Mouse (Mus musculus) forebrain, embryonic 15.5 days (tissue): ENCODE measurements around the gene Casc1. TPM values are rescaled to one million over a fixed set of nuclear protein-coding genes. Genes with fewer than 3 reads are reported as not detected.

Source experiments
- ATAC-seq: fragments of 200-750 bp; cut with Nextera tagmentation; replicated peaks from 2 replicates; pipeline ENCODE4 v1.8.0; 2017; ENCODE audit warnings: mild to moderate bottlenecking, moderate TSS enrichment, moderate library complexity
- H3K27ac ChIP-seq: fragments of 300-500 bp; sonication (generic); replicated peaks from 2 replicates; pipeline ENCODE4 v1.5.1; 2015; ENCODE audit warnings: mild to moderate bottlenecking, inconsistent platforms
- H3K27me3 ChIP-seq: fragments of 300-500 bp; sonication (generic); 2 replicates; pipeline ENCODE4 v1.6.1; 2015; ENCODE audit warnings: inconsistent platforms
- H3K36me3 ChIP-seq: fragments of 300-500 bp; sonication (generic); 2 replicates; pipeline ENCODE4 v1.6.1; 2015; ENCODE audit warnings: mild to moderate bottlenecking, inconsistent platforms
- H3K4me1 ChIP-seq: fragments of 300-500 bp; sonication (generic); 2 replicates; pipeline ENCODE4 v1.6.1; 2015; ENCODE audit warnings: inconsistent platforms
- H3K4me2 ChIP-seq: fragments of 300-500 bp; sonication (generic); replicated peaks from 2 replicates; pipeline ENCODE4 v1.6.1; 2015; ENCODE audit warnings: mild to moderate bottlenecking, inconsistent platforms
- H3K4me3 ChIP-seq: fragments of 300-500 bp; sonication (generic); 2 replicates; pipeline ENCODE4 v1.5.1; 2015; ENCODE audit warnings: mild to moderate bottlenecking, inconsistent platforms
- H3K9ac ChIP-seq: fragments of 300-500 bp; sonication (generic); replicated peaks from 2 replicates; pipeline ENCODE4 v1.6.1; 2015; ENCODE audit warnings: mild to moderate bottlenecking, inconsistent platforms
- H3K9me3 ChIP-seq: fragments of 300-500 bp; sonication (generic); 2 replicates; pipeline ENCODE4 v1.6.1; 2016; ENCODE audit warnings: inconsistent platforms
- WGBS: fragments of 180-500 bp; shearing (Covaris S2); methylation state at CpG from one replicate; pipeline ENCODE4 v1.1.7; 2015; ENCODE audit warnings: mixed read lengths; 5-methylcytosine and 5-hydroxymethylcytosine counted together
- polyA plus RNA-seq: library from polyadenylated mRNA; unstranded; fragments of >200 nt; fragmentation: Nextera tagmentation; extraction: Ambion mirVana; gene quantifications from 2 replicates; pipeline ENCODE4 v1.2.1, GENCODE M21; 2015

The Casc1 gene
- polyA plus RNA-seq, result 0.65 and 0.98 TPM in 2 replicates

DNA sequence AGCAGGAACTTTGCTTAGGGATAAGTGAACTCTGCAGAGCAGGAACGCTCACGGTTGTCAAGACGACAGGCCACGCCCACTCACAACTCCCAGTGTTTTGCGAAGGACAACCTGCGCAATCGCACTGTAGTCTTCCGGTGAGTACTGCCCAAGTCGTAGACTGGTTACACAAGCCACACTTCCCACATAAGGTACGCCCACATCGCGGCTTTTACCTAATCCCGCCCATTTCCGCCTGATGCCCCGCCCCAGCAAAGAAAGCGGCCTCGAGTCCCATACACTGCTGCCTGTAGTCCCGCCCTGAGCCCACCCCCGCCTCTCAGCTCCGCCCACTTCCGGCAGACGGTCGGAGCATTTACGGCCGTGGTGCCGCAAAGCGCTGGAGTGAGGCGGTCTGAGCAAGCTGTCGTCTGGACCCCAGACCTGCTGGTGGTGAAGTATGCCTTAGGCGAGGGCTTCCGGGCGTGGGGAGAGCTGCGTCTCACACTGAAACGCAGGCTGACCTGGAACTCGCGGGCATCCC, at the start of gene Casc1, which contains the start of gene Etfrf1:
Gene Casc1, minus strand, starts transcription at position 190 of the 523 bp plus-strand sequence.
Gene Etfrf1, plus strand, starts transcription at position 319 of the 523 bp plus-strand sequence.
- peak within 1 kb of the TSS; percentile 70 for H3K4me3 ChIP-seq
- peak within 1 kb of the TSS; percentile 93 for H3K27ac ChIP-seq
- H3K27me3 ChIP-seq, result no peaks in the 10 kb centered on the region
- no peaks in the 10 kb centered on the region for H3K9me3 ChIP-seq
- peak within 1 kb of the TSS; percentile 60 for H3K4me2 ChIP-seq
- no peaks in the 10 kb centered on the region for H3K36me3 ChIP-seq
- H3K4me1 ChIP-seq, result peaks cover 17% of the 10 kb centered on the region
- WGBS, result under 1% methylated on average over 36 of the region's 36 CpGs
- peak; percentile 100 for ATAC-seq
- peak within 1 kb of the TSS; percentile 69 for H3K9ac ChIP-seq

DNA sequence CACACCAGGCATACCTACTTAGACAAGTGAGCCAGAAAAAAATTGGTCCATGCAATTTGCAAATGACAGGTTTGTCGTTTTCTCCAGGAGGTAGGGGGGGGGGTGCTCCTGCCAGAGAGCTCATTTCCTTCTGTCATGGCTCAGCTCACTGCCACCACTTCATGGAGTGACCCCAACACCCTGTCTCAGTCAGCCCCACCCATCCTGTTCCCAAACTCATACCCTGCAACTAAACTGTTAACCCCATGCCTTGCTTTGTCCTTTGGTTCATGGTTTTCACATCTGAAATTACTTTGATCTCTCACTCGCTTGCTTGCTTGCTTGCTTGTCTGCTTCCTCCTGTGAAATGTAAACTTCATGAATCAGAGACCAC, 45.9 kb upstream of the Casc1 start:
- WGBS, result 53% methylated on average over 2 of the region's 2 CpGs
- no peak for ATAC-seq
- Histone ChIP-seq H3K4me3 (no peak overlapping the region), H3K4me1 (no peaks in the 10 kb centered on the region), H3K9ac (no peak overlapping the region), H3K27ac (no peak overlapping the region), H3K27me3 (no peaks in the 10 kb centered on the region), H3K9me3 (no peaks in the 10 kb centered on the region), H3K36me3 (no peaks in the 10 kb centered on the region), H3K4me2 (no peak overlapping the region)

DNA sequence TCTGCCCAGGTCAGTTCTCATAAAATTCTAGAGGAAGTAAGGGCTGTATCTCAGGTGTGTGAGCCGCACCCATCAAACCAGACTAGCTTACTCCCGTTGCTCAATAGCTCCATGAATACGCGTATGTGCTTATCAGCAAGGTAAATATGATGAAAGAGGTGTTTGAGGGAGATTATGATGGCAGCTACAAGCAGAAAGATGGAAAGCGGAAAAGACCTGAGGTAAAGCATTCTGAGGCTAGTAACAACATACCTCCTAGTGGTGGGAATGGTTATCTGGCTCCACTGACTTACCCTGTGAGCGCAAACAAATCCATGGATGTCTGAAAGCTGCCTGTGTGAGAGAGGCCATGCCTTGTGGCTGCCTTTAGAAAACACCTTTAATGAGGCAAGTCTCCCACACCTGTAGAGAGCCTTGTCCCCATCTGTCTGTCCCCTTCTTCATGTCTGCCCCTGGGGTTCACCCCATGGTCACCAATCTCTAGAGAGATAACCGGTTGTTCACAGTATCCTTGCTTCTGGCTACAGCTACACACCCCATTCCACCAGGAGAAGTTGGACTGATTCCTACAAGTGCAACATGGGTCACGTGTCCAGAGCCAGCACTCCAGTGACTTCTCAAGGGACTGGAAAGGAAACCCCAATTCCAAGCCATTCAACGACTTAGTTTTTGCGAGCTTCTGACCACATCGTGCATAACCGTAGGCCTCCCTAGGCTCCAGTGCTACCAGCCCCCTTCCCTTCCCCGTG, 45.3 kb upstream of the Casc1 start:
- H3K4me3 ChIP-seq, result no peak overlapping the region
- no peaks in the 10 kb centered on the region for H3K9me3 ChIP-seq
- no peaks in the 10 kb centered on the region for H3K36me3 ChIP-seq
- H3K27ac ChIP-seq, result no peak overlapping the region
- no peak overlapping the region for H3K9ac ChIP-seq
- no peaks in the 10 kb centered on the region for H3K4me1 ChIP-seq
- ATAC-seq, result no peak
- WGBS, result 84% methylated on average over 13 of the region's 13 CpGs
- H3K4me2 ChIP-seq, result no peak overlapping the region
- H3K27me3 ChIP-seq, result no peaks in the 10 kb centered on the region

DNA sequence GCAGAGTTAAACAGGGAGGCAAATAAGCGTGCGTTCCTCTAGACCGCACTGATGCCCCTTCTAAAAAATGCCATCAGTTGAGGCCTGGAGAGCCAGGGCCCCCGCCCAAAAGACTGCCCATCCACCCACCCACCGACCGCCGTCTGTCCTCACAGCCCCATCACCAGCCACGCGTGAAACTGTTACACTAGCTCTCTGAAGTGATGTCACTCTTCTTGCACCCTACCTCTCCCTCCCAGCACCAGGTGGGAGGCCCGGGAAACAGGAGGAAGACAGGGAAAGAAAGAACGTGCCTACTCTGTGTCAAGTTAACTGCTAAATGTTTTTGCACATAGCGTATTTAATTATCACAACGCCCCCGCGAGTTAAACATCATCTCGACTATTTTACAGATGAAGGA, 40.0 kb upstream of the Casc1 start:
- H3K4me3 ChIP-seq, result peak overlapping the region; percentile 67
- peak; percentile 48 for ATAC-seq
- peaks cover 19% of the 10 kb centered on the region for H3K4me1 ChIP-seq
- H3K27me3 ChIP-seq, result no peaks in the 10 kb centered on the region
- 8% methylated on average over 16 of the region's 16 CpGs for WGBS
- H3K9me3 ChIP-seq, result no peaks in the 10 kb centered on the region
- peak overlapping the region; percentile 90 for H3K27ac ChIP-seq
- H3K36me3 ChIP-seq, result peaks cover 7% of the 10 kb centered on the region
- peak overlapping the region; percentile 63 for H3K4me2 ChIP-seq
- H3K9ac ChIP-seq, result peak overlapping the region; percentile 71

DNA sequence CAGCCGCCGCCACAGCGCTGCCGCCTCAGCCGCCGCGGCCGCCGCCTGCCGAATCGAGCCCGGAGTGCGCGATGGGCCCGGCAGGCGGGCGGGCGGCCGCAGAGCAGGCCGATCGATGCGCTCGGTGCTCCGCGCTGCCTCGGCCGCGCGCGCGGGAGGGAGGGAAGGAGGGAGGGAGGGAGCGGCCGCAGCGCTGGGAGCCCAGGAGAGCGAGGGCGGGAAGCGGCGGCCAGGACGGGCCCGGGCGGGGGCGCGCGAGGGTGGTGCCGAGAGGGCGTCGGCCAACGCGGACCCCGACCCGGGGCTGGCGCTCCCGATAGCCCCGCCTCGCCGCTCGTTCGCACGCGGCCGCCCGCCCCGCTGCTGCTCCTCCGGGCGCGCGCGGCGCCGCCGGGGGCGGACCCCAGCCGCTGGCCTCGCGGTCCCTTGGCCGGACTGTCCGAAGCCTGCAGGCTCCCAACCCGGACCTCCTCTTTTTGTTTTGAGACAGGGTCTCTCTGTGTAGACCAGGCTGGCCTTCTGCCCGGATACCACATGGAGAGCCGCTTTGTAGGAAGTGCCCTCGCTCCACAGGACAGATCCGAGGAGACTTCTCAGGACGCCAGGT, 39.5 kb upstream of the Casc1 start, which contains the start of gene Kras:
Gene Kras, minus strand, starts transcription at position 55 of the 607 bp plus-strand sequence.
- Histone ChIP-seq H3K4me1 (peaks cover 19% of the 10 kb centered on the region), H3K9ac (peak within 1 kb of the TSS; percentile 71), H3K27me3 (no peaks in the 10 kb centered on the region), H3K9me3 (no peaks in the 10 kb centered on the region), H3K27ac (peak within 1 kb of the TSS; percentile 90), H3K36me3 (peaks cover 11% of the 10 kb centered on the region), H3K4me3 (peak within 1 kb of the TSS; percentile 67), H3K4me2 (peak within 1 kb of the TSS; percentile 67)
- peak; percentile 87 for ATAC-seq
- WGBS, result under 1% methylated on average over 80 of the region's 83 CpGs

DNA sequence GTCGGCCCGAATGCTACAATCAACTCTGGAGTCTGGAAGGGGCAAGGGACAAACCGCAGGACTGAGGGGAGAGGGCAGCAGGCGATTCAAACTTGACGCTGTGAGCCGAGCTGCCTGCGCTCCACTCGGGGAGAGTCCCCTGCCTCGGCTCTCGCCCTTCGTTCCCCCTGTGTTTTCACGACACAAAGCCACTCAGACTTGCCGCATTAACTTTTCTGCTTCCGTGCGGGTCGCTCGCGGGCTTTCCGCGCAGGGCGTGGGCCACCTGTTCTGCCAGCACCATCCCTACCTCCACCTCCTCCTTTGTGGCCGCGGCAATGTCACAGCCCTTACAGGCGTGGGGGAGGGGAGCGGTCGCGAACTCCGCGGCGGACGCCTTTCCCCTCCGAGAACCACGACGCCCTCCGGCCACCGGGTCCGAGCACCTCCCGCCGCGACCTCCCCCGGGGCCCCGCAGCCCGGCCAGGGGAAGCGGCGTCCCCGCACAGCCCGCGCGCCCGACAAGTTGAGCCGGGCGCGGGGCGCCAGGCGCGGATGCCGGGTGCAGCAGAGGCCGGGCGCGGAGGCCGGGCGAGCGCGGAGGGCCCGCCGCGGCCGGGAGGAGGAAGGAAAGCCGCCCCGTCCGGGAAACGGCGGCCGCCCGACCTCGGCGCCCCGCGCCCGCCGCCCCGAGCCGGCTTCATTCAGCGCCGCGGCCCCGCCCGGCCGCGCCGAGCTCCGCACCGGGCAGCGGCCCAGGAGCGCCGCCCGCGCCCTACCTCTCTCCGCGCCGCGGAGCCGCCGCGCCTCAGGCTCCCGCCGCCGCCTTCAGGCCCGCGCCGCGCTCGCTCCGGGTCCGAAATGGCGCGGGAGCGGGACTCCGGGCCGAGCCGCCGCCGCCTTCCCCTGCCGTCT, 38.7 kb upstream of the Casc1 start:
- H3K4me1 ChIP-seq, result peaks cover 19% of the 10 kb centered on the region
- H3K27me3 ChIP-seq, result no peaks in the 10 kb centered on the region
- WGBS, result 0% methylated on average over 76 of the region's 124 CpGs
- peak overlapping the region; percentile 67 for H3K4me2 ChIP-seq
- H3K9me3 ChIP-seq, result no peaks in the 10 kb centered on the region
- H3K27ac ChIP-seq, result peak overlapping the region; percentile 90
- peak; percentile 78 for ATAC-seq
- peak overlapping the region; percentile 67 for H3K4me3 ChIP-seq
- H3K9ac ChIP-seq, result peak overlapping the region; percentile 71
- H3K36me3 ChIP-seq, result peaks cover 14% of the 10 kb centered on the region

DNA sequence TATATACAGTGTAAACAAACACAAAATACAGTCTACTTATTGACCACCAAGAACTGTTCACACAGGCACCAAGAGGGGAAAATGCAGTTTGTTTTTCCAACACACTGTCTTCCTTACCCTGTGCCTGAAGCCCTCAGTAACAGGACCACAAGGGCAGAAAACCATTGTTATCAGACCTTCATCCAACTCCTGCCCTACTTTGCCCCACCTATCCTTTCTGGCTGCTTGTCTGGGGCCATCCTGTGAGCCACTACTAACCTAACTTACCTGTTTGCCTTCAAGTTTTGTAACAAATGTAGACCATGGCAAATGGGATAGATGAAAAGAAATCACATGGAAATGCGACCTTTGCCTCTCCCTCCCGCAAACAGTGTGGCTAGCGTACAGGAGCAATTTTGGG, 37.1 kb upstream of the Casc1 start:
- H3K9me3 ChIP-seq, result no peaks in the 10 kb centered on the region
- H3K27ac ChIP-seq, result no peak overlapping the region
- no peaks in the 10 kb centered on the region for H3K27me3 ChIP-seq
- ATAC-seq, result no peak
- H3K9ac ChIP-seq, result peak overlapping the region; percentile 28
- WGBS, result 57% methylated on average over 3 of the region's 3 CpGs
- peak overlapping the region; percentile 67 for H3K4me3 ChIP-seq
- peaks cover 19% of the 10 kb centered on the region for H3K4me1 ChIP-seq
- H3K36me3 ChIP-seq, result peaks cover 22% of the 10 kb centered on the region
- peak overlapping the region; percentile 67 for H3K4me2 ChIP-seq

DNA sequence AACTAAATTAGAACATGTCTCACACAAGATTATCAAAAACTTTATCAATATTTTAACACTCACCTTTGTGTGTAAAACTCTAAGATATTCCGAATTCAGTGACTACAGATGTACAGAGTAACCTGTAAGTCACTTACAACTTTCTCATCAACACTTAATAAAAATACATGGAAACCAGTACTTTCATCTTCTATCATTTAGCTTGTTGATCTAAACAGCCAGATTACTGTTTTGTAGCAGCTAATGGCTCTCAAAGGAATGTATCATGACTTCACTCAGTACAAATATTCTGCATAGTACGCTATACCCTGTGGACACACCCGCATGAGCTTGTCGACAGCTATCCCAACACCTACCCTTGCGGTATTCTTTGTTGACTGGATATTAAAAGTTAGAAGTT, 36.0 kb upstream of the Casc1 start:
- H3K9me3 ChIP-seq, result no peaks in the 10 kb centered on the region
- WGBS, result 95% methylated on average over 5 of the region's 5 CpGs
- H3K9ac ChIP-seq, result no peak overlapping the region
- no peak overlapping the region for H3K27ac ChIP-seq
- H3K4me1 ChIP-seq, result peaks cover 19% of the 10 kb centered on the region
- no peak for ATAC-seq
- peaks cover 22% of the 10 kb centered on the region for H3K36me3 ChIP-seq
- H3K4me3 ChIP-seq, result no peak overlapping the region
- no peak overlapping the region for H3K4me2 ChIP-seq
- no peaks in the 10 kb centered on the region for H3K27me3 ChIP-seq

DNA sequence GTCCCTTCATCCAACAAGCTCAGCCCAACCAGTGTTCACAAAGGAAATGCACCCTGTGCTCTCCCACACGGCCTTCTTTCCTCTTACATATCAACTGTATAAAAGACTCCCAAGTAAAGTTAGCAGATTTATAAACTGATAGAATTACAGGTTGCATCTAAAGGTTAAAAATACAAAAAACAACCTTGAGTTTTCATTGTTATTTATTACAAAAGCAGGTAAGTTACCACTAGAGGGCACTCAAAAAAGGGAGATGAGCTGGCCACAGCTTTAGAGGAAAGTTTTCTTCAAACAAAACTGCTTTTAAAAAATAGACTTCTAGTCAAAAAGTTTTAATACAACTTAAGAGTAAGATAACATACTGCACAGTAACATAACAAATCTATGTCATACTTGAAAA, 31.7 kb upstream of the Casc1 start:
- Histone ChIP-seq H3K4me2 (no peak overlapping the region), H3K4me3 (no peak overlapping the region), H3K36me3 (peaks cover 30% of the 10 kb centered on the region), H3K9me3 (no peaks in the 10 kb centered on the region), H3K27me3 (no peaks in the 10 kb centered on the region), H3K9ac (no peak overlapping the region), H3K4me1 (peaks cover 6% of the 10 kb centered on the region; the same call in 1 of the 2 replicates), H3K27ac (no peak overlapping the region)
- WGBS, result 43% methylated on average over 1 of the region's 1 CpGs
- ATAC-seq, result no peak

DNA sequence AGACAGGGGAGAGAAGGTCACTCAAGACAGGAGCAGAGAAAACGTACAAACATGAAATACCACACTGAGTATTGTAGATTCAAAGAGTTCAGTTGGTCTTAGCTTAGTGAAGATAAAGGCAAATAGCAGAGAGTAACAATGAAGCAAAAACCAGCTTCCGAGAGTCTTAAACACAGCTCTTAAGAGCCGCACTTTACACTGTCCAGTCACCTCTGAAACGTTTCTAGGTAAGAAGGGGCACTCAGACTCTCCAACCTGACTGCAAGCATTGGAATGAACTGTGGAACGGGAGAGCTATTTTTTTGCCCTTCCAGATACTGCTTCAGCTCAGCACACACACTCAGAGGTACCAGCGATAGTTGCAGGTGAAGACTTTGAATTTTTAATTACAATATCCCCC, 29.5 kb upstream of the Casc1 start:
- no peak for ATAC-seq
- H3K9ac ChIP-seq, result no peak overlapping the region
- peaks cover 19% of the 10 kb centered on the region for H3K36me3 ChIP-seq
- H3K4me2 ChIP-seq, result no peak overlapping the region
- no peak overlapping the region for H3K4me3 ChIP-seq
- no peaks in the 10 kb centered on the region for H3K27me3 ChIP-seq
- H3K9me3 ChIP-seq, result no peaks in the 10 kb centered on the region
- no peaks in the 10 kb centered on the region for H3K4me1 ChIP-seq
- no peak overlapping the region for H3K27ac ChIP-seq
- WGBS, result 93% methylated on average over 6 of the region's 6 CpGs

DNA sequence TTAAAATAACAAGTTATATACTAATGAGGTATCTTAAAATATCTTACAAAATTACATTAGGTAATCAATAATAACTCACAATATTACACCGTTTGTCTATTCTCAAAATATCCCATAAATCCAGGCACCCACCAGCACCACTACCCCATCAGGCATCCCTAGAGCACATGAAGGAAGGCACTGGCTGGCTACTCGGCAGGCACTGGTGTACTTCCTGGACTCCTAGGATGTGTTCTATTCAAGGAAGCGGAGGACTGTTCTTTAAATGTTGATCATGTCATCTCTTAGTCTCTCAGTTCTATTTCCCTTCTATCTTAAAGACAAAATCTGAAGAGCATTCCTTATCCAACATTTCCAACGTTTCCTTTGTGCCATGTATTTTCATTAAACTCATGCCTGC, 26.3 kb upstream of the Casc1 start:
- WGBS, result 84% methylated on average over 4 of the region's 4 CpGs
- H3K9me3 ChIP-seq, result no peaks in the 10 kb centered on the region
- no peak overlapping the region for H3K9ac ChIP-seq
- no peak overlapping the region for H3K27ac ChIP-seq
- no peak overlapping the region for H3K4me3 ChIP-seq
- no peaks in the 10 kb centered on the region for H3K4me1 ChIP-seq
- peaks cover 10% of the 10 kb centered on the region for H3K36me3 ChIP-seq
- H3K27me3 ChIP-seq, result no peaks in the 10 kb centered on the region
- no peak for ATAC-seq
- H3K4me2 ChIP-seq, result no peak overlapping the region
